In the genomic region with DNA sequence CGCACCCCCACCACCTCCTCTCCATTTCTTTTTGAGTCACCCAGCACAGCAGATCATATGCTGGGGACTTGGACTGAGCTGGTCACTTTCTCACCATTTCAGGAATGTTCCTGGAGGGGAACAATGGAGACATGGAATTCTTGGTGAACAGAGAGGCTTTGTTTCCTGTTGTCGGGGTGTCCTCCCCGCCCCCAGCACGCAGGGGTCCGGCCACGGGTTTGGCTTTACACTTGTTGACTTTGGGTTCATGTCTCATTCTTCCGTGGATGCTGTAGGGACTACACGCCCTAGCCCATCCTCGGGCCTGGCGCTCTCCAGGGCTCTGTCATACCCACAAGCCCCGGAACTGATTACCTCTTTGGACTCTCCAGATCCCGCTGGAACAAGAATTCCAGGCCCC, we compare ENCODE assay signal across 15 mouse cellular contexts. TPM values are rescaled to one million over a fixed set of nuclear protein-coding genes. Genes with fewer than 3 reads are reported as not detected.
DNase-seq lines count a peak whose midpoint lies in the region; ATAC-seq and TF ChIP-seq lines count a peak whose summit lies in the region.
"Had no signal": no experiment of that assay in that cellular context is flagged by ENCODE, and none has a peak within 500 bp of the region (broad histone marks: within the 10 kb centered on the region; RNA-seq: fewer than 3 reads in every experiment).

No protein-coding gene starts in this region.

- H3K4me2 ChIP-seq in heart, embryonic 16.5 days (ENCODE audit: low read depth, low read length), result no peak overlapping the region
- no peak overlapping the region for H3K4me2 ChIP-seq in limb, embryonic 15.5 days
- peak overlapping the region; percentile 69 for H3K4me2 ChIP-seq in myocyte (ENCODE audit: low read depth)
- H3K4me2 ChIP-seq: lung, embryonic 14.5 days; neural tube, embryonic 12.5 days had no signal

- 52% methylated on average over 12 of the region's 12 CpGs for WGBS in heart, embryonic 16.5 days
- whole genome bisulfite sequencing in limb, embryonic 15.5 days, result 62% methylated on average over 12 of the region's 12 CpGs
- 73% methylated on average over 12 of the region's 12 CpGs for WGBS in limb, embryonic 10.5 days

- peaks cover 4% of the 10 kb centered on the region for H3K4me1 ChIP-seq in heart, embryonic 16.5 days (ENCODE audit: control insufficient read depth, insufficient read depth, low read length)
- peaks cover 26% of the 10 kb centered on the region for H3K4me1 ChIP-seq in limb, embryonic 15.5 days
- H3K4me1 ChIP-seq in limb, embryonic 10.5 days, result peaks cover 7% of the 10 kb centered on the region; the same call in 1 of the 2 replicates
- H3K4me1 ChIP-seq: neural tube, embryonic 12.5 days had no signal

- no peak overlapping the region for H3K27ac ChIP-seq in heart, embryonic 16.5 days (ENCODE audit: low read length)
- peak overlapping the region; percentile 65; the same call in 1 of the 2 replicates for H3K27ac ChIP-seq in limb, embryonic 15.5 days
- H3K27ac ChIP-seq in limb, embryonic 10.5 days, result no peak overlapping the region
- H3K27ac ChIP-seq: neural tube, embryonic 12.5 days had no signal

- no peak overlapping the region for H3K4me3 ChIP-seq in heart, embryonic 16.5 days (ENCODE audit: low read length)
- H3K4me3 ChIP-seq in limb, embryonic 15.5 days, result no peak overlapping the region
- no peak overlapping the region for H3K4me3 ChIP-seq in limb, embryonic 10.5 days
- H3K4me3 ChIP-seq in myocyte, result peak overlapping the region; percentile 25
- H3K4me3 ChIP-seq: neural tube, embryonic 12.5 days had no signal

- no peaks in the 10 kb centered on the region for H3K27me3 ChIP-seq in heart, embryonic 16.5 days (ENCODE audit: control insufficient read depth, insufficient read depth, low read length)
- H3K27me3 ChIP-seq in limb, embryonic 15.5 days, result no peaks in the 10 kb centered on the region
- H3K27me3 ChIP-seq in limb, embryonic 10.5 days (ENCODE audit: low read depth, poor library complexity, severe bottlenecking), result no peaks in the 10 kb centered on the region
- H3K27me3 ChIP-seq in myocyte (ENCODE audit: control insufficient read depth, insufficient read depth, insufficient read length), result no peaks in the 10 kb centered on the region
- H3K27me3 ChIP-seq: neural tube, embryonic 12.5 days had no signal

- H3K9me3 ChIP-seq in heart, embryonic 16.5 days (replicated peaks; ENCODE audit: control insufficient read depth, low read length), result no peaks in the 10 kb centered on the region
- no peaks in the 10 kb centered on the region for H3K9me3 ChIP-seq in limb, embryonic 15.5 days
- no peaks in the 10 kb centered on the region for H3K9me3 ChIP-seq in limb, embryonic 10.5 days (replicated peaks)
- H3K9me3 ChIP-seq: neural tube, embryonic 12.5 days had no signal

- no peak overlapping the region for H3ac ChIP-seq in myocyte (ENCODE audit: control insufficient read depth, insufficient read length)

- no peak overlapping the region for H3K9ac ChIP-seq in heart, embryonic 16.5 days (ENCODE audit: low read length)
- no peak overlapping the region for H3K9ac ChIP-seq in limb, embryonic 15.5 days
- H3K9ac ChIP-seq: neural tube, embryonic 12.5 days had no signal

- H3K36me3 ChIP-seq in heart, embryonic 16.5 days (ENCODE audit: control insufficient read depth, insufficient read depth), result no peaks in the 10 kb centered on the region
- no peaks in the 10 kb centered on the region for H3K36me3 ChIP-seq in limb, embryonic 15.5 days
- H3K36me3 ChIP-seq in limb, embryonic 10.5 days, result no peaks in the 10 kb centered on the region
- no peaks in the 10 kb centered on the region for H3K36me3 ChIP-seq in myocyte (ENCODE audit: control insufficient read depth, insufficient read depth)
- H3K36me3 ChIP-seq: neural tube, embryonic 12.5 days had no signal

- peaks cover 16% of the 10 kb centered on the region for H3K79me2 ChIP-seq in myocyte (ENCODE audit: control insufficient read depth, insufficient read depth)

- ATAC-seq in heart, embryonic 16.5 days (replicated peaks; ENCODE audit: extremely low read depth, insufficient read depth, low FRiP score), result peak; percentile 19
- no peak for ATAC-seq in limb, embryonic 15.5 days (ENCODE audit: insufficient number of reproducible peaks, low FRiP score, low TSS enrichment, low read depth)
- ATAC-seq: forebrain, embryonic 16.5 days; midbrain, embryonic 16.5 days had no signal

- TF ChIP-seq POLR2A in myocyte (IDR thresholded peaks at IDR 0.05; ENCODE audit: insufficient read length, low read depth), result no peak

- DNase-seq in heart, adult 9 months (ENCODE audit: low spot score in 2 of 2), result no peak
- no peak for DNase-seq in limb, embryonic 10.5 days (ENCODE audit: low spot score)
- DNase-seq in NIH3T3 (ENCODE audit: low read depth), result peak; percentile 82
- no peak for DNase-seq in right cerebral cortex, postnatal 14 days
- DNase-seq: adrenal gland, adult 2 months; cerebellum, adult 9-10 months; gastrocnemius, postnatal 25 days; heart, postnatal 36 days; lung, embryonic 14.5 days had no signal

TF ChIP-seq in myocyte, 11 proteins besides CTCF, POLR2A, EP300 and RAD21:
- TF ChIP-seq E2F4 (IDR thresholded peaks at IDR 0.05; ENCODE audit: insufficient read depth), result no peak
- peak in 1 of 3 experiments; percentile 47 for TF ChIP-seq MYOG (IDR thresholded peaks at IDR 0.05; ENCODE audit: control insufficient read depth in 1 of 3, insufficient read depth in 1 of 3, insufficient read length in 2 of 3, low read depth in 2 of 3)
TF ChIP-seq in myocyte: peak in this region for 1.

RNA-seq across cellular contexts. Expression of a gene that starts 16.7 kb away (rescaled TPM):
- polyA plus RNA-seq in heart, embryonic 16.5 days (2015; fragmentation: Nextera tagmentation; extraction: Ambion mirVana), result 1.5 and 1.9 TPM in 2 replicates
- 5.0 and 5.3 TPM in 2 replicates for polyA plus RNA-seq in limb, embryonic 15.5 days (2015; fragmentation: Nextera tagmentation; extraction: Ambion mirVana)
- polyA plus RNA-seq in limb, embryonic 10.5 days (2016; fragmentation: Nextera tagmentation; extraction: Ambion mirVana), result 0.15 TPM in 1 of 2 replicates, not detected in the other
- polyA plus RNA-seq in myocyte (2012; fragmentation: generic; extraction: Trizol), result 13.4 TPM

RNA-seq across cellular contexts. Expression of a gene that starts 57.4 kb away (rescaled TPM):
- 61.5 and 66.4 TPM in 2 replicates for polyA plus RNA-seq in heart, embryonic 16.5 days (2015; fragmentation: Nextera tagmentation; extraction: Ambion mirVana)
- polyA plus RNA-seq in limb, embryonic 15.5 days (2015; fragmentation: Nextera tagmentation; extraction: Ambion mirVana), result 77.7 and 77.8 TPM in 2 replicates
- polyA plus RNA-seq in limb, embryonic 10.5 days (2016; fragmentation: Nextera tagmentation; extraction: Ambion mirVana), result 75.8 and 87.0 TPM in 2 replicates
- 71.6 TPM for polyA plus RNA-seq in myocyte (2012; fragmentation: generic; extraction: Trizol)

RNA-seq across cellular contexts. Expression of a gene that starts 57.6 kb away (rescaled TPM):
- polyA plus RNA-seq in heart, embryonic 16.5 days (2015; fragmentation: Nextera tagmentation; extraction: Ambion mirVana), result 82.8 and 88.1 TPM in 2 replicates
- 125 and 127 TPM in 2 replicates for polyA plus RNA-seq in limb, embryonic 15.5 days (2015; fragmentation: Nextera tagmentation; extraction: Ambion mirVana)
- 232 and 238 TPM in 2 replicates for polyA plus RNA-seq in limb, embryonic 10.5 days (2016; fragmentation: Nextera tagmentation; extraction: Ambion mirVana)
- polyA plus RNA-seq in myocyte (2012; fragmentation: generic; extraction: Trizol), result 47.7 TPM
